Mouse (Mus musculus): Measurements from ENCODE around the gene Prpmp5. TPM values are rescaled to one million over a fixed set of nuclear protein-coding genes. Genes with fewer than 3 reads are reported as not detected.
"Not testable (repeated sequence)": the region's sequence is repeated elsewhere in the genome, so short reads cannot be mapped to it uniquely, and the experiment has no call there.

The Prpmp5 gene
- not detected in 2 replicates for polyA plus RNA-seq (2014; fragmentation: Nextera tagmentation; extraction: Ambion mirVana)

- not testable (repeated sequence) for DNase-seq (ENCODE audit: low spot score); ATAC-seq (ENCODE audit: low FRiP score); H3K9ac ChIP-seq; H3K4me2 ChIP-seq (replicated peaks); H3K4me3 ChIP-seq (replicated peaks; ENCODE audit: low read length); H3K9me3 ChIP-seq (ENCODE audit: control insufficient read depth, low read length); H3K27ac ChIP-seq; H3K4me1 ChIP-seq (replicated peaks; ENCODE audit: control insufficient read depth, insufficient read depth, low read length); H3K36me3 ChIP-seq (replicated peaks; ENCODE audit: control insufficient read depth, insufficient read depth); H3K27me3 ChIP-seq (ENCODE audit: control insufficient read depth, insufficient read depth, low read length)
Observed at GRCm38 (mm10) chr6:132314657-132315056, at the start of gene Prpmp5. TSS of gene Prpmp5 (minus strand) at chr6:132314757.

GRCm38 (mm10) chr6:132364034-132364433 is 49.5 kb upstream of the Prpmp5 start, which contains the start of gene Gm8882:
TSS of gene Gm8882 (minus strand) at chr6:132364134.
- not testable (repeated sequence) for H3K27me3 ChIP-seq (ENCODE audit: control insufficient read depth, insufficient read depth, low read length); H3K4me2 ChIP-seq (replicated peaks); H3K36me3 ChIP-seq (replicated peaks; ENCODE audit: control insufficient read depth, insufficient read depth); H3K4me1 ChIP-seq (replicated peaks; ENCODE audit: control insufficient read depth, insufficient read depth, low read length); H3K27ac ChIP-seq; H3K9me3 ChIP-seq (ENCODE audit: control insufficient read depth, low read length); H3K4me3 ChIP-seq (replicated peaks; ENCODE audit: low read length); H3K9ac ChIP-seq; ATAC-seq (ENCODE audit: low FRiP score); DNase-seq (ENCODE audit: low spot score)
- 90% methylated on average over 1 of the region's 1 CpGs for WGBS

Other genes starting within 250 kb of the Prpmp5 start
- not detected in 2 replicates for gene Prb1, start 104.2 kb downstream of the Prpmp5 start, polyA plus RNA-seq (2014; fragmentation: Nextera tagmentation; extraction: Ambion mirVana)
- gene Gm8882, start 49.4 kb upstream of the Prpmp5 start, polyA plus RNA-seq (2014; fragmentation: Nextera tagmentation; extraction: Ambion mirVana): not detected in 2 replicates

Data from hindbrain, embryonic 14.5 days (tissue).